Mouse (Mus musculus) midbrain, postnatal 0 days (tissue): ENCODE results near the gene Nr2e1. TPM values are rescaled to one million over a fixed set of nuclear protein-coding genes. Genes with fewer than 3 reads are reported as not detected.

ENCODE experiments used
- ATAC-seq: fragments of 200-750 bp; cut with Nextera tagmentation; 2 replicates; pipeline ENCODE4 v1.8.0; 2017; ENCODE audit warnings: moderate number of reproducible peaks, mild to moderate bottlenecking, moderate TSS enrichment, moderate library complexity; ENCODE audit not compliant: low FRiP score
- DNase-seq: peaks from one replicate; pipeline ENCODE4 v3.0.0-alpha.2; 2015; ENCODE audit warnings: low spot score
- H3K27ac ChIP-seq: fragments of 300-500 bp; sonication (generic); 2 replicates; pipeline ENCODE4 v1.5.1; 2014; ENCODE audit warnings: low read depth, mild to moderate bottlenecking, low read length, mixed read lengths
- H3K27me3 ChIP-seq: fragments of 300-500 bp; sonication (generic); 2 replicates; pipeline ENCODE4 v1.6.1; 2014; ENCODE audit warnings: low read length, control low read depth, mixed read lengths; ENCODE audit not compliant: insufficient read depth
- H3K36me3 ChIP-seq: fragments of 300-500 bp; sonication (generic); 2 replicates; pipeline ENCODE4 v1.6.1; 2014; ENCODE audit warnings: low read length, control low read depth, mixed read lengths; ENCODE audit not compliant: insufficient read depth
- H3K4me1 ChIP-seq: fragments of 300-500 bp; sonication (generic); 2 replicates; pipeline ENCODE4 v1.6.1; 2014; ENCODE audit warnings: mild to moderate bottlenecking, control low read depth, antibody characterized with exemption, low read length, mixed read lengths; ENCODE audit not compliant: insufficient read depth
- H3K4me2 ChIP-seq: fragments of 300-500 bp; sonication (generic); 2 replicates; pipeline ENCODE4 v1.6.1; 2014; ENCODE audit warnings: low read depth, mild to moderate bottlenecking, low read length, mixed read lengths; ENCODE audit not compliant: poor library complexity, severe bottlenecking
- H3K4me3 ChIP-seq: fragments of 300-500 bp; sonication (generic); 2 replicates; pipeline ENCODE4 v1.5.1; 2014; ENCODE audit warnings: low read depth, mild to moderate bottlenecking, low read length, moderate library complexity
- H3K9ac ChIP-seq: fragments of 300-500 bp; sonication (generic); replicated peaks from 2 replicates; pipeline ENCODE4 v1.6.1; 2014; ENCODE audit warnings: mild to moderate bottlenecking, low read length, moderate library complexity, mixed read lengths; ENCODE audit not compliant: poor library complexity, severe bottlenecking
- H3K9me3 ChIP-seq: fragments of 300-500 bp; sonication (generic); 2 replicates; pipeline ENCODE4 v1.6.1; 2016; ENCODE audit warnings: low read length, control low read depth
- CTCF ChIP-seq: IDR thresholded peaks from 2 replicates; pipeline ENCODE4 v1.5.1; 2016; ENCODE audit warnings: antibody characterized with exemption, mild to moderate bottlenecking
- WGBS: fragments of 180-500 bp; shearing (Covaris S2); extraction: QIAGEN DNeasy Blood & Tissue Kit; methylation state at CpG from one replicate; pipeline ENCODE4 v1.1.7; 2014; 5-methylcytosine and 5-hydroxymethylcytosine counted together
- polyA plus RNA-seq: library from polyadenylated mRNA; unstranded; fragments of >200 nt; fragmentation: Nextera tagmentation; extraction: Ambion mirVana; gene quantifications from 2 replicates; pipeline ENCODE4 v1.2.1, GENCODE M21; 2015
- total RNA-seq: library from RNA; depleted of rRNA; stranded (reverse); fragments of >200 nt; gene quantifications from 2 replicates; pipeline ENCODE4 v1.2.3, GENCODE M21; 2014

Gene Nr2e1
- total and polyA plus RNA-seq, 2 experiments from 2014 or later, result 1.3 to 3.6 TPM

- no peak overlapping the region for H3K9ac ChIP-seq
- WGBS, result 28% methylated on average over 2 of the region's 2 CpGs
- H3K27ac ChIP-seq, result no peak overlapping the region
- ATAC-seq (no peak), DNase-seq (no peak)
- no peak for TF ChIP-seq CTCF
- peaks cover 4% of the 10 kb centered on the region; the same call in 1 of the 2 replicates for H3K4me1 ChIP-seq
- no peak overlapping the region for H3K4me2 ChIP-seq
- no peak overlapping the region for H3K4me3 ChIP-seq
- peaks cover 14% of the 10 kb centered on the region for H3K27me3 ChIP-seq
- no peaks in the 10 kb centered on the region for H3K36me3 ChIP-seq
- no peaks in the 10 kb centered on the region for H3K9me3 ChIP-seq
Measured at GRCm38 (mm10) chr10:42618291-42618690, 34.9 kb upstream of the Nr2e1 start.

GRCm38 (mm10) chr10:42614766-42615165, 31.3 kb upstream of the Nr2e1 start:
- 23% methylated on average over 9 of the region's 9 CpGs for WGBS
- no peaks in the 10 kb centered on the region for H3K36me3 ChIP-seq
- ATAC-seq (no peak), DNase-seq (no peak)
- TF ChIP-seq CTCF, result no peak
- peaks cover 14% of the 10 kb centered on the region for H3K27me3 ChIP-seq
- no peak overlapping the region for H3K4me3 ChIP-seq
- peaks cover 4% of the 10 kb centered on the region; the same call in 1 of the 2 replicates for H3K4me1 ChIP-seq
- H3K9me3 ChIP-seq, result no peaks in the 10 kb centered on the region
- no peak overlapping the region for H3K9ac ChIP-seq
- H3K27ac ChIP-seq, result no peak overlapping the region
- no peak overlapping the region for H3K4me2 ChIP-seq

DNA sequence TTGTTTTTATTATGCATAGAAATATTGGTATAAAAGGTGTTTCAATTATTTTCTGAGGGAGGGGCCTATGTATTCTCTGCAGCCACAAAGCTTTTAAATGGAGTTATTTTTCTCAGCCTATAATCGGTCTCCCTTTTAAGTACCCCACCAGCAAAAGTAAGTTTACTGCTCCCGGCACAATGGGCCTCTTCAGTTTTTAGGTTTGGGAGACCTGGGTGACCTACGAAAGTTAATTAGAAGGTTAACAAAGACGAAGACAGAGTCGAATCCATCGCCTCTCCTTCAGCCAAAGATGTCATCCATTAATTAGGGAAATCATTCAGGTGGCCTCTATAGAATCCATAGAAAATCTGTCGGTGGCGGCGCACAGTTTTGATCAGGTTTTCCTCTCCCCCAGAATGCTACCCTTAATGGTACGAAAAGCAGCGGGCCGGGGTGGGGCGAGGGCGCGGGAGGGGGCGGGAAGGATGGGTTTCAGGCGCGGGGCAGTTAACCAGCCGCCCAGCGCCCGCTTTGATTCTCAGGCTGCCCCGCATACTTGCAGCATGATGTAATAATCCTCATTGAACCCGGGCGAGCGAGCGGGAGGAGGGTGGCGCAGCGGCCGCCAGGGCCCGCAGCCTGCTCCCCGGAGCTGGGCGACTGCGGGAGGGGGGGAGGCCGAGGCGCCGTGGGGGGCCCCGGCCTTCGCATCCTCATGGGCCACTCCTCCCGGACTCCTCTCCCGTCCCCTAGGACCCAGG, 30.4 kb upstream of the Nr2e1 start:
- WGBS, result 2% methylated on average over 36 of the region's 40 CpGs
- Histone ChIP-seq H3K27me3 (peaks cover 10% of the 10 kb centered on the region), H3K4me2 (peak overlapping the region; percentile 71), H3K36me3 (no peaks in the 10 kb centered on the region), H3K4me3 (peak overlapping the region; percentile 35), H3K4me1 (peaks cover 4% of the 10 kb centered on the region; the same call in 1 of the 2 replicates), H3K9ac (peak overlapping the region; percentile 50; the same call in 1 of the 2 replicates), H3K9me3 (no peaks in the 10 kb centered on the region), H3K27ac (no peak overlapping the region)
- DNase-seq (no peak), ATAC-seq (peak; percentile 58)
- no peak for TF ChIP-seq CTCF

DNA sequence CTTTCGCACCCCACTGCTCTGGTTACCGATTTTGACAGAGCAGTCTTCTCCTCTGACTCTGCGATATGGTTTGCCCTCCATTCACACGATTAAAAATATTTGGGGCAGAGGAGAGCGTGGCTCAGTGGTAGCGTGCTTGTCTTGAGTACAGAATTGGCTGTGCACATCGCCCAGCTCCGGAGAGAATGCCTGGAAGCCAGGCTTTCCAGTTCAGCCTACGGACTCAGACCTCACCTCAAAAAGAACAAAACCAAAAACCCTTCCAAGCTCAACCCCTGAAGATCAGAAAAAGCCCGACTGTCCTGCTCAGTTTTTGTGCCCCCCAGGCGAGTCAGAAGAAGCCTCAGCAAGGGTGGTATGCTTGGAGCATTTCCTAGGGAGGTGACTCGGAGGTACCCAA, 29.6 kb upstream of the Nr2e1 start:
- no peak overlapping the region for H3K4me3 ChIP-seq
- no peak overlapping the region for H3K9ac ChIP-seq
- no peaks in the 10 kb centered on the region for H3K9me3 ChIP-seq
- H3K27ac ChIP-seq, result no peak overlapping the region
- no peak overlapping the region for H3K4me2 ChIP-seq
- no peaks in the 10 kb centered on the region for H3K36me3 ChIP-seq
- no peak for TF ChIP-seq CTCF
- 14% methylated on average over 12 of the region's 12 CpGs for WGBS
- ATAC-seq (no peak), DNase-seq (no peak)
- H3K27me3 ChIP-seq, result peaks cover 10% of the 10 kb centered on the region
- peaks cover 4% of the 10 kb centered on the region; the same call in 1 of the 2 replicates for H3K4me1 ChIP-seq

DNA sequence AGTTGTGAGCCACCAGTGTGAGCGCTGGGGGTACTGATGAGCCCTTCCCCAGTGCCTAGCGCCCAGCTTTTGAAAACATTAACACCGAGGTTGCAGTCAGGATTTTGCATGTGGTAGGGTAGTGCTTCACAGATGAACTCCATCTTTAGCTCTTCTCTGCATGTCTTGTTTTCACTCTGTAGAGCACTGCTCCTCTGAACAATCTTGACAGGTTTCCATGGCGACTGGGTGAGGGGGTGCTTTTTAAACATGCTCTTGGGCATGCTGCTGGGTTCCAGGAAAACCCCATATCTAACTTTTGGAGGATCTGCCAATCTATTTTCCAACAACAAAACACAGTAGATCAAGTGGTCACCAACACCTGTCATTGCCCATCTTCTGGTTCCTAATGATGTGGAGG, 23.3 kb upstream of the Nr2e1 start:
- no peaks in the 10 kb centered on the region for H3K27me3 ChIP-seq
- WGBS, result 72% methylated on average over 4 of the region's 4 CpGs

GRCm38 (mm10) chr10:42604874-42605273, 21.4 kb upstream of the Nr2e1 start:
- DNase-seq, result no peak
- Histone ChIP-seq H3K9me3 (0 out of 2 replicates have a peak, but pooled peaks cover 6% of the 10 kb centered on the region), H3K4me2 (no peak overlapping the region), H3K27ac (no peak overlapping the region), H3K36me3 (no peaks in the 10 kb centered on the region), H3K27me3 (no peaks in the 10 kb centered on the region), H3K9ac (no peak overlapping the region), H3K4me3 (no peak overlapping the region), H3K4me1 (no peaks in the 10 kb centered on the region)
- 63% methylated on average over 2 of the region's 2 CpGs for WGBS
- no peak for ATAC-seq
- TF ChIP-seq CTCF, result peak; percentile 63

More for the DNA sequence above, 23.3 kb upstream of the Nr2e1 start:
- Histone ChIP-seq H3K36me3 (no peaks in the 10 kb centered on the region), H3K4me1 (no peaks in the 10 kb centered on the region), H3K4me3 (no peak overlapping the region), H3K4me2 (no peak overlapping the region), H3K9ac (no peak overlapping the region), H3K9me3 (0 out of 2 replicates have a peak, but pooled peaks cover 6% of the 10 kb centered on the region), H3K27ac (no peak overlapping the region)
- no peak for TF ChIP-seq CTCF
- ATAC-seq (no peak), DNase-seq (no peak)
